Mouse (Mus musculus) intestine, embryonic 14.5 days (tissue): Measurements from ENCODE around the gene Fgfr2. TPM values are rescaled to one million over a fixed set of nuclear protein-coding genes. Genes with fewer than 3 reads are reported as not detected.

Source experiments
- ATAC-seq: fragments of 200-750 bp; cut with Nextera tagmentation; replicated peaks from 2 replicates; pipeline ENCODE4 v1.8.0; 2017; ENCODE audit warnings: low read depth, moderate number of reproducible peaks, moderate TSS enrichment, moderate library complexity; ENCODE audit not compliant: low FRiP score, low TSS enrichment
- DNase-seq: peaks from one replicate; pipeline ENCODE4 v3.0.0-alpha.2; 2018; ENCODE audit warnings: low spot score
- H3K27ac ChIP-seq: fragments of 300-500 bp; sonication (generic); 2 replicates; pipeline ENCODE4 v1.5.1; 2014; ENCODE audit warnings: low read depth, mild to moderate bottlenecking, control low read depth
- H3K27me3 ChIP-seq: fragments of 300-500 bp; sonication (generic); replicated peaks from 2 replicates; pipeline ENCODE4 v1.6.1; 2014; ENCODE audit warnings: low read length, control low read depth; ENCODE audit not compliant: control insufficient read depth, insufficient read depth
- H3K36me3 ChIP-seq: fragments of 300-500 bp; sonication (generic); 2 replicates; pipeline ENCODE4 v1.6.1; 2014; ENCODE audit warnings: low read length, control low read depth; ENCODE audit not compliant: control insufficient read depth, insufficient read depth
- H3K4me1 ChIP-seq: fragments of 300-500 bp; sonication (generic); replicated peaks from 2 replicates; pipeline ENCODE4 v1.6.1; 2014; ENCODE audit warnings: low read length, control low read depth, mixed read lengths; ENCODE audit not compliant: control insufficient read depth, insufficient read depth
- H3K4me2 ChIP-seq: fragments of 300-500 bp; sonication (generic); 2 replicates; pipeline ENCODE4 v1.6.1; 2014; ENCODE audit warnings: low read length
- H3K4me3 ChIP-seq: fragments of 300-500 bp; sonication (generic); 2 replicates; pipeline ENCODE4 v1.5.1; 2014; ENCODE audit warnings: low read depth, low read length, control low read depth, mixed read lengths
- H3K9ac ChIP-seq: fragments of 300-500 bp; sonication (generic); 2 replicates; pipeline ENCODE4 v1.6.1; 2014; ENCODE audit warnings: mild to moderate bottlenecking, low read length
- H3K9me3 ChIP-seq: fragments of 300-500 bp; sonication (generic); 2 replicates; pipeline ENCODE4 v1.6.1; 2016; ENCODE audit warnings: low read length, control low read depth; ENCODE audit not compliant: control insufficient read depth
- WGBS: fragments of 180-500 bp; shearing (Covaris S2); extraction: QIAGEN DNeasy Blood & Tissue Kit; methylation state at CpG from one replicate; pipeline ENCODE4 v1.1.7; 2014; 5-methylcytosine and 5-hydroxymethylcytosine counted together
- polyA plus RNA-seq: library from polyadenylated mRNA; unstranded; fragments of >200 nt; fragmentation: Nextera tagmentation; extraction: Ambion mirVana; gene quantifications from 2 replicates; pipeline ENCODE4 v1.2.1, GENCODE M21; 2014

Fgfr2 gene
- polyA plus RNA-seq, 1 experiment from 2014 or later = 105 TPM

DNA sequence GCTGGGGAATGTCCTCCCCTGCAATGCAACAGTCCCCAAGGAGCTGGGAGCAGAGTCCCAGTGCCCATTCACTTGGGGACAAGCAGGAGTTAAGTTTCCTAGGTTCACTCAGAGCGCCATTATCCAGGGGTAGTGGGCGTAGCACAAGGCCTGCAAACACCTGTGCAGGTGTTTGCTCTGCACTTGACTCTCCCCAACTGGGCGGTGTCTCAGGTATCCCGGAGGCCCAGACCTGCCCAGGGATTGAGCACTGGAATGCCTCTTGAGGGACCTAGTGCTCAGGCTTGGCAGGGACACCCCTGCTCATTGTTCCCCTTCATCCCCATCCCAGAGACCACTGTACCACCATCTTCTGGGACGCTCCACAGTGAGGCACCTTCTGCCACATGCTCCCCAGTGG is 1243.0 kb downstream of the Fgfr2 start:
- H3K4me1 ChIP-seq = no peaks in the 10 kb centered on the region
- no peaks in the 10 kb centered on the region for H3K27me3 ChIP-seq
- DNase-seq (no peak), ATAC-seq (no peak; the same call in 1 of the 2 replicates)
- WGBS = 63% methylated on average over 5 of the region's 5 CpGs
- no peaks in the 10 kb centered on the region for H3K36me3 ChIP-seq
- no peak overlapping the region for H3K9ac ChIP-seq
- no peak overlapping the region for H3K4me3 ChIP-seq
- H3K4me2 ChIP-seq = no peak overlapping the region
- H3K9me3 ChIP-seq = no peaks in the 10 kb centered on the region
- H3K27ac ChIP-seq = no peak overlapping the region

DNA sequence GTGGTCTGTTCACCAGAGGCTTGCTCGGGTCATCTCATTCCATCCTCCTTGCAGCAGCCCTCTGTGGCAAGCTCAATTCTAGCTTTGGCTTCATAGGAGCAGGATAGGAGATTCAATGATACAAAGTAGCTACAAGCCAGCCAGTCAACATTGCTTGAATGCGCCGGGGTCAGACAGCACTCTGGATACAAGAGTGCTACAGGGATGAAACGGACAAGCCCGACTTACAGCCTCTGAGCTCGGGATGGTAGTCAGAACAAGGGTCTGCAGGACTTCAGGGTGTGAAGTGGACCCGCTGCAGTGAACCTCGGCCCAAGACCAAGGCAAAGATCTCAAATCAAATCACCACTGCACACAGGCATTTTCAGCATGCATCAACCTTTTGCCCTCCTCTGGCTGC is 1244.3 kb downstream of the Fgfr2 start:
- WGBS = 65% methylated on average over 8 of the region's 8 CpGs
- no peak for ATAC-seq

DNA sequence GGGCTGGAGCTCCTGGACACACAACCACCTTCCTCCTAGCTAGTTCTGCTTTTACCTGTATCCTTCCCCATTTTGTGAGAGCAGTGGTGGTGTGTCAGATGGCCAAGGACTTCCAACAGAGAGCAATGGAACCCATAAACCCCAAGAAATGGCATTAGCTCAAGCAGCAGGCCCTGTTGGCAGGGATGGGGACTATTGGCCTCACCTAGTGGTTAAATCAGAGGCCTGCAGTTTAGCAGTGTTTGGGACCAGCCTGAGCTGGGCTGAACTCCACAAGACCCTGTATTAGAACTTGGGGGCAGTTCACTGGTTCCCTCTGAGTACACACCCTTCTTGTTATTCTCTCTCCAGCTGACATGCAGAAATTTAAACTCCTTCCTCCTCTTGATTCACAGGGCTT is 1262.0 kb downstream of the Fgfr2 start:
- Histone ChIP-seq H3K27ac (no peak overlapping the region), H3K4me3 (no peak overlapping the region), H3K9ac (no peak overlapping the region), H3K9me3 (no peaks in the 10 kb centered on the region), H3K27me3 (no peaks in the 10 kb centered on the region), H3K4me1 (no peaks in the 10 kb centered on the region), H3K36me3 (no peaks in the 10 kb centered on the region), H3K4me2 (no peak overlapping the region)
- DNase-seq (no peak), ATAC-seq (no peak)

More for the DNA sequence above, 1244.3 kb downstream of the Fgfr2 start:
- no peak for DNase-seq
- Histone ChIP-seq H3K36me3 (no peaks in the 10 kb centered on the region), H3K27me3 (no peaks in the 10 kb centered on the region), H3K9ac (no peak overlapping the region), H3K27ac (no peak overlapping the region), H3K4me2 (no peak overlapping the region), H3K4me3 (no peak overlapping the region), H3K9me3 (no peaks in the 10 kb centered on the region), H3K4me1 (no peaks in the 10 kb centered on the region)

DNA sequence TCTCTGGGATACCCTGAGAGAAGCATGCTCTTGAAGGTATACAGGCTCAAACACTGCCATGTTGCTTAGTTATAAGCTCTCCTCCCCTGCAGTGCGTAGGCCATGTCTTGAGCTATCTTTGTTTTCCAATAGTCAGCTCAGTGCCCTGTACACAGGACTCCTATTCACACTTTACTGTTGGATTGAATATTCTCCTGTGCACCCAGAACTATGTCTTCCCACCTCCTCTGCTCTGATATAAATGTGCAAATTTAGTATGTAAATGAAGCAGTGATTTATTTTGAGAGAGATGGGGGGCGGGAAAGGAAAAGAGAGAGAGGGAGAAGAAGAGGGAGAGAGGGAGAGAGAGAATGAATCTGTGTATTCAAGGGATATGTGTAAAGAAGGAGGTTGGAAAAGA is 1267.5 kb downstream of the Fgfr2 start:
- H3K4me1 ChIP-seq = no peaks in the 10 kb centered on the region
- no peak overlapping the region for H3K4me3 ChIP-seq
- ATAC-seq = no peak
- no peaks in the 10 kb centered on the region for H3K9me3 ChIP-seq
- no peak overlapping the region for H3K9ac ChIP-seq
- no peak overlapping the region for H3K27ac ChIP-seq
- no peak overlapping the region for H3K4me2 ChIP-seq
- no peaks in the 10 kb centered on the region for H3K27me3 ChIP-seq
- WGBS = 90% methylated on average over 2 of the region's 2 CpGs
- no peak for DNase-seq
- no peaks in the 10 kb centered on the region for H3K36me3 ChIP-seq

DNA sequence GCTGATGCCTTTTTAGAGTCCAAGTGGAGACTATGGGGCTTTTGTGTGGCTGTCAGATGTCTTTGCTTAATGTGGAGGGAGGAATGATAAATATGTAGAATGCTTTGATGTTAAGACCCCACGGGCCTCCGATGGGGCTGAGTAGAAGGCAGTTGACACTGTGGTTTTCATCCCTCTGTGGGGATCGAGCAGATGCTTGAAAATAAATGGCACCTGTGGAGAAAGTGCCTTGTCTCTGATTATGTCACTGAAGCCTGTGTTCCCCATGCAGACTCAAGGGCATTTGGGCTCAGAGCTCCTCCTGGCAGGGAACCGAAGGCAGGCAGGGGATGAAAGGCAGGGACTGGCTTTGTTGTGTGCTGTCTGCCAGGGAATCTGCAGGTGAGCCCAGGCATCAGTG is 1272.6 kb downstream of the Fgfr2 start:
- Histone ChIP-seq H3K36me3 (no peaks in the 10 kb centered on the region), H3K27me3 (no peaks in the 10 kb centered on the region), H3K4me2 (no peak overlapping the region), H3K4me1 (no peaks in the 10 kb centered on the region), H3K4me3 (no peak overlapping the region), H3K27ac (no peak overlapping the region), H3K9me3 (no peaks in the 10 kb centered on the region), H3K9ac (no peak overlapping the region)
- WGBS = 36% methylated on average over 4 of the region's 4 CpGs
- DNase-seq = no peak
- ATAC-seq = no peak

DNA sequence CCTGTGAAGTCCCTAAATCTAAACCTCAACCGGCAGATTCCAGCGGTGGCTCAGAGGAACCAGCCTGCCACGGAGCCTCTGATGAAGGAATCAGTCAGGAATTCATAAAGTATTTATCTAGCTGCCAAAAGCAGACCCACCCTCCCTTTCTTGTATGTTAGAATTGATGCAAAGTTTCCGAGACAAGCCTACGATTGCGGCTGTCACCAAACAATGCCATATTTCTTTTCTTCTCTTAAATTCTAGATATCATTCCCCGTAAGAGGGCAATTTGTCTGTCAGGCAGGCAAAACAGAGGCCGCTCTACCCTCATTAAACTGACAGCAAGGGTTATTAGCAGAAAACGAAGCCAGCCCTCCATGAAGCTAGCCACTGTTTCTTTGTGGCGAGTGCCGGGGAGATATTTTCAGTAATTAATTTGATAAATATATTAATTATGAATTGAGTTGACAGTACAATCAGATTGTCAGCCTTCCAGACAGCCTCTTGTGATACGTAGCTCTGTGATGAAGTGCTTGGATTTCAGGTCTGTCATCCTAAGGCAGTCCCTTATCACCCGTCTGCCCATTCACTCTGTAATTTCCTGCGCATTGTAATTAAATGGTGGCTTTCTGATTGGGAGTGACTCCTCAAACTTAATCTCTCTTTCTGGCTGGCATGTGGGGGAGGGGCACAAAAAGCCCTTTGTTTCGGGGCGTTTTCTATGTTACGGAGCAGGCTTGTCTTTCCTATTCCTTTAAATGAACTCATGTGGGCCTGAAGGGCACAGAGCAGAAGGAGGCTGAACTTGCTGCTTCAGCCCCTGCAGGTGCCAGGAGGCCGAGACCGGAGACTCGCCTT is 1276.9 kb downstream of the Fgfr2 start:
- H3K4me1 ChIP-seq = no peaks in the 10 kb centered on the region
- H3K27me3 ChIP-seq = no peaks in the 10 kb centered on the region
- H3K4me2 ChIP-seq = no peak overlapping the region
- H3K4me3 ChIP-seq = no peak overlapping the region
- no peaks in the 10 kb centered on the region for H3K9me3 ChIP-seq
- H3K9ac ChIP-seq = no peak overlapping the region
- no peaks in the 10 kb centered on the region for H3K36me3 ChIP-seq
- 38% methylated on average over 20 of the region's 20 CpGs for WGBS
- H3K27ac ChIP-seq = no peak overlapping the region
- ATAC-seq (no peak), DNase-seq (no peak)

- ATAC-seq = no peak
- Histone ChIP-seq H3K9me3 (no peaks in the 10 kb centered on the region), H3K4me1 (no peaks in the 10 kb centered on the region), H3K4me2 (no peak overlapping the region), H3K9ac (no peak overlapping the region), H3K27me3 (no peaks in the 10 kb centered on the region), H3K36me3 (no peaks in the 10 kb centered on the region), H3K4me3 (no peak overlapping the region), H3K27ac (no peak overlapping the region)
- 70% methylated on average over 1 of the region's 1 CpGs for WGBS
- no peak for DNase-seq
These were observed 1292.9 kb downstream of the Fgfr2 start for GRCm38 (mm10) chr7:131830261-131830660.

DNA sequence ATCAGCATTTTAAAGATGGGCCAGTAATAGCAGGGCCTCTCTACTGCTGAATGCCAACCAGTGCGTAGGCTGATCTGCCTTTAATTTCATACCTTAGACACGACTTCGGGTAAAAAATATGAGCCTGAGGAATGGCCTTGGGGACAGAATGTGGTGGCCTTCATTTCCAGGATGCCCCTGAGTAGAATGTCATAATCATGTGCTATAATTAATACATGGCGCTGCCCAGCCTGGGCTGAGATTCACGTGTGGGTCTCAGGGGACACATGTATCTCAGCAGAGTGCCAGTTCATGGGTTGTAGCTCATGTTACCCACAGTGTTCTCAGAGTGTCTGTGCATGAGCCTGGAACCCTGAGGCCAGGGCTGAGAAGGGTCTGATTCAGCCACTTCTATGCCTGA is 1296.3 kb downstream of the Fgfr2 start:
- Histone ChIP-seq H3K27me3 (no peaks in the 10 kb centered on the region), H3K9ac (no peak overlapping the region), H3K4me2 (no peak overlapping the region), H3K4me3 (no peak overlapping the region), H3K4me1 (no peaks in the 10 kb centered on the region), H3K9me3 (no peaks in the 10 kb centered on the region), H3K36me3 (no peaks in the 10 kb centered on the region), H3K27ac (no peak overlapping the region)
- no peak for DNase-seq
- 84% methylated on average over 5 of the region's 5 CpGs for WGBS
- no peak for ATAC-seq

DNA sequence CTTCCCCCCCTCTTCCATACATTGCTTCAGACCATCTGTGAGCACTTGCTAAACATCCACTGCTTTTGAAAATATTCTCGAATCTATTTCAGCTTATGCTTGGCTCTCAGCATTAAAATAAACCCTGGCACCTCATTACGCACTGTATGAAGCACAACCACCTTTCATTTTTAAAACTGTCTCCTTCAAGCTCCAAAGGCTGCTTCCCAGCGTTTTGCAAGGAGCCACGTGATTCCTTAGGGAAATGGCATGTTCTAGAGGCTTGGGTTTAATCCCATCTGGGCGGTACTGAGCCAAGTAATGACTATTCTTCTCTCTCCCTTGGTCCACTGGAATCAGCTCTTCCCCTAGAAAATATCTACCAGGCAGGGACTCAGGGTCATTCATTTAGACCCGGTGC is 1305.2 kb downstream of the Fgfr2 start:
- 84% methylated on average over 6 of the region's 6 CpGs for WGBS
- Histone ChIP-seq H3K9ac (no peak overlapping the region), H3K36me3 (no peaks in the 10 kb centered on the region), H3K4me1 (no peaks in the 10 kb centered on the region), H3K27me3 (no peaks in the 10 kb centered on the region), H3K4me3 (no peak overlapping the region), H3K9me3 (no peaks in the 10 kb centered on the region), H3K27ac (no peak overlapping the region), H3K4me2 (no peak overlapping the region)
- no peak for ATAC-seq
- no peak for DNase-seq
